Mouse (Mus musculus) E14TG2a.4 (cell line): Measurements from ENCODE around the gene Macrod1.

Experiments
- H3K27me3 ChIP-seq: 2 replicates; pipeline ENCODE4 v1.6.1; 2014; ENCODE audit warnings: low read length, control low read depth; ENCODE audit not compliant: insufficient read depth
- H3K36me3 ChIP-seq: 2 replicates; pipeline ENCODE4 v1.6.1; 2014; ENCODE audit warnings: low read length, control low read depth; ENCODE audit not compliant: insufficient read depth
- H3K4me1 ChIP-seq: replicated peaks from 2 replicates; pipeline ENCODE4 v1.6.1; 2014; ENCODE audit warnings: low read depth, low read length, control low read depth
- H3K4me3 ChIP-seq: replicated peaks from 2 replicates; pipeline ENCODE4 v1.5.1; 2014; ENCODE audit warnings: mild to moderate bottlenecking, low read length
- H3K9me3 ChIP-seq: 2 replicates; pipeline ENCODE4 v1.6.1; 2014; ENCODE audit warnings: low read length, control low read depth
- CTCF ChIP-seq: conservative IDR thresholded peaks from 2 replicates; pipeline ENCODE4 v1.5.1; 2014; ENCODE audit warnings: low read length
- NANOG ChIP-seq: IDR thresholded peaks from 2 replicates; pipeline ENCODE4 v1.6.1; 2014; ENCODE audit warnings: borderline replicate concordance, low read length, mixed read lengths
- POU5F1 ChIP-seq: IDR thresholded peaks from 2 replicates; pipeline ENCODE4 v1.6.1; 2014; ENCODE audit warnings: low read length, borderline replicate concordance

Gene Macrod1

GRCm38 (mm10) chr19:7122277-7122676 is 65.7 kb downstream of the Macrod1 start:
- H3K36me3 ChIP-seq, result no peaks in the 10 kb centered on the region
- peaks cover 30% of the 10 kb centered on the region for H3K4me1 ChIP-seq
- H3K4me3 ChIP-seq, result no peak overlapping the region
- TF ChIP-seq CTCF (no peak), NANOG (no peak), POU5F1 (no peak)
- H3K27me3 ChIP-seq, result peaks cover 19% of the 10 kb centered on the region
- H3K9me3 ChIP-seq, result no peaks in the 10 kb centered on the region

- peaks cover 27% of the 10 kb centered on the region for H3K4me1 ChIP-seq
- no peaks in the 10 kb centered on the region for H3K9me3 ChIP-seq
- H3K4me3 ChIP-seq, result no peak overlapping the region
- no peak for TF ChIP-seq NANOG
- no peak for TF ChIP-seq POU5F1
- TF ChIP-seq CTCF, result no peak
- no peaks in the 10 kb centered on the region for H3K36me3 ChIP-seq
- peaks cover 19% of the 10 kb centered on the region for H3K27me3 ChIP-seq
Observed at GRCm38 (mm10) chr19:7122698-7123306, 66.2 kb downstream of the Macrod1 start.

GRCm38 (mm10) chr19:7125526-7126156 is 69.0 kb downstream of the Macrod1 start:
- Histone ChIP-seq H3K36me3 (no peaks in the 10 kb centered on the region), H3K4me1 (peaks cover 17% of the 10 kb centered on the region), H3K9me3 (no peaks in the 10 kb centered on the region), H3K4me3 (no peak overlapping the region), H3K27me3 (peaks cover 36% of the 10 kb centered on the region)
- TF ChIP-seq POU5F1 (no peak), NANOG (no peak), CTCF (no peak)

- peaks cover 40% of the 10 kb centered on the region for H3K27me3 ChIP-seq
- H3K36me3 ChIP-seq, result no peaks in the 10 kb centered on the region
- H3K4me1 ChIP-seq, result peaks cover 15% of the 10 kb centered on the region
- H3K4me3 ChIP-seq, result no peak overlapping the region
- no peaks in the 10 kb centered on the region for H3K9me3 ChIP-seq
- TF ChIP-seq CTCF, result no peak
- no peak for TF ChIP-seq NANOG
- no peak for TF ChIP-seq POU5F1
Observed at GRCm38 (mm10) chr19:7126209-7126608, 69.6 kb downstream of the Macrod1 start.

GRCm38 (mm10) chr19:7126933-7127332 is 70.3 kb downstream of the Macrod1 start:
- peaks cover 45% of the 10 kb centered on the region for H3K27me3 ChIP-seq
- H3K4me3 ChIP-seq, result no peak overlapping the region
- peaks cover 7% of the 10 kb centered on the region for H3K4me1 ChIP-seq
- H3K36me3 ChIP-seq, result no peaks in the 10 kb centered on the region
- H3K9me3 ChIP-seq, result no peaks in the 10 kb centered on the region
- TF ChIP-seq CTCF, result no peak

- Histone ChIP-seq H3K27me3 (peaks cover 55% of the 10 kb centered on the region), H3K9me3 (no peaks in the 10 kb centered on the region), H3K4me1 (peaks cover 3% of the 10 kb centered on the region), H3K4me3 (no peak overlapping the region), H3K36me3 (no peaks in the 10 kb centered on the region)
- TF ChIP-seq NANOG (no peak), POU5F1 (no peak), CTCF (no peak)
Observed at GRCm38 (mm10) chr19:7128551-7129475, 72.2 kb downstream of the Macrod1 start.

- Histone ChIP-seq H3K36me3 (no peaks in the 10 kb centered on the region), H3K27me3 (peaks cover 56% of the 10 kb centered on the region), H3K4me1 (peaks cover 18% of the 10 kb centered on the region), H3K4me3 (no peak overlapping the region), H3K9me3 (no peaks in the 10 kb centered on the region)
- TF ChIP-seq NANOG (no peak), CTCF (no peak), POU5F1 (no peak)
Observed at GRCm38 (mm10) chr19:7130317-7130716, 73.7 kb downstream of the Macrod1 start.

GRCm38 (mm10) chr19:7133436-7133835 is 76.8 kb downstream of the Macrod1 start:
- Histone ChIP-seq H3K36me3 (no peaks in the 10 kb centered on the region), H3K4me3 (no peak overlapping the region), H3K4me1 (peaks cover 41% of the 10 kb centered on the region), H3K27me3 (peaks cover 71% of the 10 kb centered on the region), H3K9me3 (no peaks in the 10 kb centered on the region)
- no peak for TF ChIP-seq NANOG
- no peak for TF ChIP-seq POU5F1
- no peak for TF ChIP-seq CTCF
